Mouse (Mus musculus) adrenal gland, postnatal 36 days (tissue): Measurements from ENCODE around the gene Nupr1l. TPM values are rescaled to one million over a fixed set of nuclear protein-coding genes. Genes with fewer than 3 reads are reported as not detected.

ENCODE experiments used
- total RNA-seq, 2 experiments: library from RNA; stranded (reverse); gene quantifications; 2 replicates each; pipeline ENCODE4 v1.2.3; 2021

Nupr1l gene
- total RNA-seq, 2 experiments from 2014 or later = 4.3 to 6.1 TPM

Other genes starting within 250 kb of the Nupr1l start
- 1 to 10 TPM; 2.3 to 3.3 TPM for gene Zfp11, start 238.4 kb upstream of the Nupr1l start, total RNA-seq
- not detected for gene Sept14, start 200.0 kb upstream of the Nupr1l start, total RNA-seq
- gene Mrps17, start 193.0 kb upstream of the Nupr1l start, total RNA-seq = 100 to 1,000 TPM in 1 of 2 experiments, 10 to 100 TPM in 1; 80.7 to 106 TPM
- gene Nipsnap2, start 183.5 kb upstream of the Nupr1l start, total RNA-seq = 100 to 1,000 TPM; 116 to 140 TPM
- 10 to 100 TPM; 20.1 to 27.0 TPM for gene Psph, start 121.1 kb upstream of the Nupr1l start, total RNA-seq
- gene Sumf2, start 61.6 kb upstream of the Nupr1l start, total RNA-seq = 10 to 100 TPM; 34.1 to 56.5 TPM
- gene Chchd2, start 21.1 kb upstream of the Nupr1l start, total RNA-seq = 1,000 to 10,000 TPM; 1,014 to 1,053 TPM
- 1 to 10 TPM in 1 of 2 experiments, under 1 TPM in 1; 0.99 to 2.3 TPM for gene Zbed5, start 12.8 kb upstream of the Nupr1l start, total RNA-seq
- 1 to 10 TPM; 1.4 to 4.3 TPM for gene Phkg1, start 10.0 kb upstream of the Nupr1l start, total RNA-seq
- 10 to 100 TPM; 31.9 to 38.5 TPM for gene Vkorc1l1, start 33.4 kb downstream of the Nupr1l start, total RNA-seq
- gene Gusb, start 94.5 kb downstream of the Nupr1l start, total RNA-seq = 10 to 100 TPM; 48.1 to 53.8 TPM
- 100 to 1,000 TPM in 1 of 2 experiments, 10 to 100 TPM in 1; 100.0 to 138 TPM for gene Asl, start 120.7 kb downstream of the Nupr1l start, total RNA-seq
- 10 to 100 TPM; 27.2 to 39.6 TPM for gene Crcp, start 120.8 kb downstream of the Nupr1l start, total RNA-seq
- 10 to 100 TPM; 47.8 to 48.8 TPM for gene Tpst1, start 164.8 kb downstream of the Nupr1l start, total RNA-seq
- 10 to 100 TPM in 1 of 2 experiments, 1 to 10 TPM in 1; 8.6 to 14.6 TPM for gene Kctd7, start 236.3 kb downstream of the Nupr1l start, total RNA-seq